Mouse (Mus musculus): ENCODE data around the gene Bcar3. TPM values are rescaled to one million over a fixed set of nuclear protein-coding genes. Genes with fewer than 3 reads are reported as not detected.

Gene Bcar3
- polyA plus RNA-seq, 1 experiment = 26.3 TPM

DNA sequence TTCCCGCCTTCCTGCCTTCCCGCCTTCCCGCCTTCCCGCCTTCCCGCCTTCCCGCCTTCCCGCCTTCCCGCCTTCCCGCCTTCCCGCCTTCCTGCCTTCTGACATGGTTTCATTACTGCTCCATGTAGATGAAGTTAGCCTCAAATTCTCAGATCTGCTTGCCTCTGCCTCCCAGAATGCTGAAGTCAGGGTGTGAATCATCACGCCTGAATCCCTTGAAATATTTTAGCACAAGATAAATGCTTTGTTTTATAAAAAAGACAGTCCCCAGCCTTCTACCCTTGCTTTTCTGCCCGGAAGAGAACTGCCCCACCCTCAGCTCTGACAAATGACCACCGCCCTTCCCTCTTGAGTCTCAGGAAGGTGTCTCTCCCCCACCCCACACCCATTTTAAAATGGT lies 154.3 kb downstream of the Bcar3 start:
- Histone ChIP-seq H3K27ac (ENCODE audit: insufficient read depth, low read length) (peak overlapping the region; percentile 35; the same call in 1 of the 2 replicates), H3K9ac (ENCODE audit: low read depth, poor library complexity, severe bottlenecking) (0 out of 2 replicates have a peak overlapping the region, but pooled peaks have one; percentile 25), H3K4me1 (ENCODE audit: control insufficient read depth, insufficient read depth, low read length) (peaks cover 7% of the 10 kb centered on the region)

GRCm38 (mm10) chr3:122450041-122450440 lies 156.1 kb downstream of the Bcar3 start:
- TF ChIP-seq CTCF (IDR thresholded peaks at IDR 0.05; ENCODE audit: low read depth, low read length) (no peak), EP300 (IDR thresholded peaks at IDR 0.05; ENCODE audit: insufficient read depth, low read depth, low read length) (no peak), POLR2A (IDR thresholded peaks at IDR 0.05; ENCODE audit: insufficient read depth, low read length) (no peak)
- no peak overlapping the region for H3K27ac ChIP-seq (ENCODE audit: insufficient read depth, low read length)
- H3K9me3 ChIP-seq (replicated peaks; ENCODE audit: control insufficient read depth, insufficient read depth, low read length, poor library complexity, severe bottlenecking) = no peaks in the 10 kb centered on the region
- H3K27me3 ChIP-seq (ENCODE audit: control insufficient read depth, insufficient read depth, low read length, poor library complexity, severe bottlenecking) = no peaks in the 10 kb centered on the region
- H3K4me3 ChIP-seq (ENCODE audit: low read depth, low read length) = no peak overlapping the region
- no peak overlapping the region for H3K9ac ChIP-seq (ENCODE audit: low read depth, poor library complexity, severe bottlenecking)
- H3K4me1 ChIP-seq (ENCODE audit: control insufficient read depth, insufficient read depth, low read length) = peaks cover 7% of the 10 kb centered on the region
- H3K36me3 ChIP-seq (ENCODE audit: control insufficient read depth, insufficient read depth, low read length, poor library complexity, severe bottlenecking) = no peaks in the 10 kb centered on the region; the same call in 1 of the 2 replicates

More for the DNA sequence above, 154.3 kb downstream of the Bcar3 start:
- Histone ChIP-seq H3K27me3 (ENCODE audit: control insufficient read depth, insufficient read depth, low read length, poor library complexity, severe bottlenecking) (no peaks in the 10 kb centered on the region), H3K4me3 (ENCODE audit: low read depth, low read length) (no peak overlapping the region), H3K9me3 (replicated peaks; ENCODE audit: control insufficient read depth, insufficient read depth, low read length, poor library complexity, severe bottlenecking) (no peaks in the 10 kb centered on the region), H3K36me3 (ENCODE audit: control insufficient read depth, insufficient read depth, low read length, poor library complexity, severe bottlenecking) (no peaks in the 10 kb centered on the region; the same call in 1 of the 2 replicates)
- TF ChIP-seq POLR2A (IDR thresholded peaks at IDR 0.05; ENCODE audit: insufficient read depth, low read length) (no peak), CTCF (IDR thresholded peaks at IDR 0.05; ENCODE audit: low read depth, low read length) (no peak), EP300 (IDR thresholded peaks at IDR 0.05; ENCODE audit: insufficient read depth, low read depth, low read length) (no peak)

DNA sequence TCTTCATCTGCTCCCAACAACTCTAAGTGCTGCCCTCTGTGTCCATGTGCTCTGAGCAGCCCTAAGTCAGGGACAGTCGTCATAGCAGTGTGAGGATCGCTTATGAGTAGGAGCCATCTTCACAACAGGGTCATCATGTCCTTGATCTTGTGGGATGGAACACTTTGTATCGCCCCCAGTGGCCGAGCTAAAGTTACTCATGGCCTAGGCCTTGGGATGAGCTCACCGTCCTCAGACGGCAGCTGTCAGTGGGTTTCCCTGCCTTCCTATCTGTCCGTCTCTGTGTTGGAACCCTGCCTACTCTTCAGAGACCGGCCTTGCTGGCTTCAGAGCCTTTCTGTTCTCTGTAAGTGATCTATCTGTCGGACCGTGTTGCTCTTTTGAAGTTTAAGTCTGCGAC lies 159.9 kb downstream of the Bcar3 start:
- TF ChIP-seq POLR2A (IDR thresholded peaks at IDR 0.05; ENCODE audit: insufficient read depth, low read length) (no peak), EP300 (IDR thresholded peaks at IDR 0.05; ENCODE audit: insufficient read depth, low read depth, low read length) (no peak), CTCF (IDR thresholded peaks at IDR 0.05; ENCODE audit: low read depth, low read length) (no peak)
- H3K27me3 ChIP-seq (ENCODE audit: control insufficient read depth, insufficient read depth, low read length, poor library complexity, severe bottlenecking) = no peaks in the 10 kb centered on the region
- no peaks in the 10 kb centered on the region for H3K9me3 ChIP-seq (replicated peaks; ENCODE audit: control insufficient read depth, insufficient read depth, low read length, poor library complexity, severe bottlenecking)
- no peak overlapping the region for H3K4me3 ChIP-seq (ENCODE audit: low read depth, low read length)
- no peaks in the 10 kb centered on the region; the same call in 1 of the 2 replicates for H3K36me3 ChIP-seq (ENCODE audit: control insufficient read depth, insufficient read depth, low read length, poor library complexity, severe bottlenecking)
- no peaks in the 10 kb centered on the region for H3K4me1 ChIP-seq (ENCODE audit: control insufficient read depth, insufficient read depth, low read length)
- H3K9ac ChIP-seq (ENCODE audit: low read depth, poor library complexity, severe bottlenecking) = no peak overlapping the region
- no peak overlapping the region for H3K27ac ChIP-seq (ENCODE audit: insufficient read depth, low read length)

- no peak overlapping the region for H3K4me3 ChIP-seq (ENCODE audit: low read depth, low read length)
- H3K9ac ChIP-seq (ENCODE audit: low read depth, poor library complexity, severe bottlenecking) = no peak overlapping the region
- H3K27me3 ChIP-seq (ENCODE audit: control insufficient read depth, insufficient read depth, low read length, poor library complexity, severe bottlenecking) = no peaks in the 10 kb centered on the region
- no peaks in the 10 kb centered on the region for H3K4me1 ChIP-seq (ENCODE audit: control insufficient read depth, insufficient read depth, low read length)
- H3K36me3 ChIP-seq (ENCODE audit: control insufficient read depth, insufficient read depth, low read length, poor library complexity, severe bottlenecking) = no peaks in the 10 kb centered on the region
- no peak overlapping the region for H3K27ac ChIP-seq (ENCODE audit: insufficient read depth, low read length)
- no peaks in the 10 kb centered on the region for H3K9me3 ChIP-seq (replicated peaks; ENCODE audit: control insufficient read depth, insufficient read depth, low read length, poor library complexity, severe bottlenecking)
- no peak for TF ChIP-seq EP300 (IDR thresholded peaks at IDR 0.05; ENCODE audit: insufficient read depth, low read depth, low read length)
- no peak for TF ChIP-seq CTCF (IDR thresholded peaks at IDR 0.05; ENCODE audit: low read depth, low read length)
- no peak for TF ChIP-seq POLR2A (IDR thresholded peaks at IDR 0.05; ENCODE audit: insufficient read depth, low read length)
Measured at GRCm38 (mm10) chr3:122456156-122456555, 162.2 kb downstream of the Bcar3 start.

DNA sequence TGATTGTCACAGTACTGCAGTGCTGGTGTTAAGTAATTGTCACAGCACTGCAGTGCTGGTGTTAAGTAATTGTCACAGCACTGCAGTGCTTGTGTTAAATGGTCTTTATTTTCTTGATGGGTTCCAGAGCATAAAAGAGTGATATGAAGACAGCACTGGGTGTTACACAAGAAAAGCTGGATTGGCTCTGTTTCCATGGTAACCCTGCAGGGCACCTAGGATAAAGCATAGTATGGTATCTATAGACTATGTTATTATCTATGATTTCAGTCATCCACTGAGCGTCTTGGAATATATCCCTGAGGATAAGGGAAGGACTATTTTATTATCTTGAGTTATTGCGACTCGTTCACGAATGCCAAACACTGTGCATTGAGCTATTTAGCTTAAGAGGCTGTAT lies 162.9 kb downstream of the Bcar3 start:
- Histone ChIP-seq H3K27me3 (ENCODE audit: control insufficient read depth, insufficient read depth, low read length, poor library complexity, severe bottlenecking) (no peaks in the 10 kb centered on the region), H3K27ac (ENCODE audit: insufficient read depth, low read length) (no peak overlapping the region), H3K36me3 (ENCODE audit: control insufficient read depth, insufficient read depth, low read length, poor library complexity, severe bottlenecking) (no peaks in the 10 kb centered on the region), H3K4me3 (ENCODE audit: low read depth, low read length) (no peak overlapping the region), H3K9me3 (replicated peaks; ENCODE audit: control insufficient read depth, insufficient read depth, low read length, poor library complexity, severe bottlenecking) (no peaks in the 10 kb centered on the region), H3K4me1 (ENCODE audit: control insufficient read depth, insufficient read depth, low read length) (peaks cover 2% of the 10 kb centered on the region), H3K9ac (ENCODE audit: low read depth, poor library complexity, severe bottlenecking) (no peak overlapping the region)
- no peak for TF ChIP-seq POLR2A (IDR thresholded peaks at IDR 0.05; ENCODE audit: insufficient read depth, low read length)
- TF ChIP-seq CTCF (IDR thresholded peaks at IDR 0.05; ENCODE audit: low read depth, low read length) = no peak
- TF ChIP-seq EP300 (IDR thresholded peaks at IDR 0.05; ENCODE audit: insufficient read depth, low read depth, low read length) = no peak

GRCm38 (mm10) chr3:122457723-122458122 lies 163.8 kb downstream of the Bcar3 start:
- Histone ChIP-seq H3K9ac (ENCODE audit: low read depth, poor library complexity, severe bottlenecking) (no peak overlapping the region), H3K4me1 (ENCODE audit: control insufficient read depth, insufficient read depth, low read length) (peaks cover 4% of the 10 kb centered on the region), H3K4me3 (ENCODE audit: low read depth, low read length) (no peak overlapping the region), H3K27ac (ENCODE audit: insufficient read depth, low read length) (peak overlapping the region; percentile 13; the same call in 1 of the 2 replicates), H3K36me3 (ENCODE audit: control insufficient read depth, insufficient read depth, low read length, poor library complexity, severe bottlenecking) (no peaks in the 10 kb centered on the region), H3K9me3 (replicated peaks; ENCODE audit: control insufficient read depth, insufficient read depth, low read length, poor library complexity, severe bottlenecking) (no peaks in the 10 kb centered on the region), H3K27me3 (ENCODE audit: control insufficient read depth, insufficient read depth, low read length, poor library complexity, severe bottlenecking) (no peaks in the 10 kb centered on the region)
- TF ChIP-seq EP300 (IDR thresholded peaks at IDR 0.05; ENCODE audit: insufficient read depth, low read depth, low read length) (no peak), CTCF (IDR thresholded peaks at IDR 0.05; ENCODE audit: low read depth, low read length) (no peak), POLR2A (IDR thresholded peaks at IDR 0.05; ENCODE audit: insufficient read depth, low read length) (no peak)
